Mouse (Mus musculus) embryonic facial prominence, embryonic 11.5 days (tissue): ENCODE measurements around the gene 4930407I10Rik. TPM values are rescaled to one million over a fixed set of nuclear protein-coding genes. Genes with fewer than 3 reads are reported as not detected.

Experiments used
- ATAC-seq: fragments of 200-750 bp; cut with Nextera tagmentation; replicated peaks from 2 replicates; pipeline ENCODE4 v1.8.0; 2017; ENCODE audit warnings: low read depth; ENCODE audit not compliant: insufficient number of reproducible peaks, low FRiP score, low TSS enrichment
- DNase-seq: peaks from one replicate; pipeline ENCODE4 v3.0.0-alpha.2; 2015; ENCODE audit warnings: low spot score
- H3K27ac ChIP-seq: fragments of 300-500 bp; sonication (generic); replicated peaks from 2 replicates; pipeline ENCODE4 v1.5.1; 2014; ENCODE audit warnings: mild to moderate bottlenecking, low read depth, low read length, control low read depth
- H3K27me3 ChIP-seq: fragments of 300-500 bp; sonication (generic); 2 replicates; pipeline ENCODE4 v1.6.1; 2014; ENCODE audit warnings: mild to moderate bottlenecking, low read length, moderate library complexity, mixed read lengths; ENCODE audit not compliant: control insufficient read depth, insufficient read depth
- H3K36me3 ChIP-seq: fragments of 300-500 bp; sonication (generic); replicated peaks from 2 replicates; pipeline ENCODE4 v1.6.1; 2014; ENCODE audit warnings: low read depth, mild to moderate bottlenecking, low read length, moderate library complexity, mixed read lengths; ENCODE audit not compliant: control insufficient read depth, insufficient read depth
- H3K4me1 ChIP-seq: fragments of 300-500 bp; sonication (generic); 2 replicates; pipeline ENCODE4 v1.6.1; 2014; ENCODE audit warnings: low read length, mixed read lengths; ENCODE audit not compliant: control insufficient read depth, insufficient read depth
- H3K4me2 ChIP-seq: fragments of 300-500 bp; sonication (generic); 2 replicates; pipeline ENCODE4 v1.6.1; 2014; ENCODE audit warnings: low read depth, mild to moderate bottlenecking, control low read depth, low read length, moderate library complexity
- H3K4me3 ChIP-seq: fragments of 300-500 bp; sonication (generic); 2 replicates; pipeline ENCODE4 v1.5.1; 2014; ENCODE audit warnings: low read depth, low read length, control low read depth
- H3K9ac ChIP-seq: fragments of 300-500 bp; sonication (generic); replicated peaks from 2 replicates; pipeline ENCODE4 v1.6.1; 2014; ENCODE audit warnings: mild to moderate bottlenecking, control low read depth, low read length
- H3K9me3 ChIP-seq: fragments of 300-500 bp; sonication (generic); replicated peaks from 2 replicates; pipeline ENCODE4 v1.6.1; 2016; ENCODE audit warnings: mild to moderate bottlenecking, low read length, inconsistent platforms, mixed read lengths; ENCODE audit not compliant: control insufficient read depth
- WGBS: fragments of 180-500 bp; shearing (Covaris S2); extraction: QIAGEN DNeasy Blood & Tissue Kit; methylation state at CpG from one replicate; pipeline ENCODE4 v1.1.7; 2014; 5-methylcytosine and 5-hydroxymethylcytosine counted together
- polyA plus RNA-seq: library from polyadenylated mRNA; unstranded; fragments of >200 nt; fragmentation: Nextera tagmentation; extraction: Ambion mirVana; gene quantifications from 2 replicates; pipeline ENCODE4 v1.2.1, GENCODE M21; 2014

Gene 4930407I10Rik
- polyA plus RNA-seq, 1 experiment from 2014 or later, result not detected

DNA sequence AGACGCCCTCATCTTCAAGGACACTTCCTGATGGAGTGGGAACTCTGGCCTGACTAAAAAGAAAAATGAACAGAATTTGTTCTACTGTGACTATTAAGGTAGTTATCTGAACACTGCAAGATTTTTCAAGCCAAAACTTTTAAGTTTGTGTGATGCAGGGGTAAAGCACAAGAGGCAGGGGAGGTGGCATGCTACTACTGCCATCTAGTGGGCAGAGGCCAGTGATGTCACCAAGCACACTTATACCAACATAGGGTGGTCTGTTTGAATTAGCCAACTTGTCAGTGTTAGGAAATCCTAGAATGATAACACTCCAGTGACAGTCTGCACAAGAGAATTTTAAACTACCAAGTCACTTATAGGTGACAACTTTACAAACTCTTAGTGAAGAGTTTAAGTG, 18.3 kb upstream of the 4930407I10Rik start:
- Histone ChIP-seq H3K4me1 (no peaks in the 10 kb centered on the region), H3K27me3 (no peaks in the 10 kb centered on the region), H3K27ac (no peak overlapping the region), H3K36me3 (peaks cover 12% of the 10 kb centered on the region), H3K4me3 (no peak overlapping the region), H3K9ac (no peak overlapping the region), H3K4me2 (no peak overlapping the region), H3K9me3 (no peaks in the 10 kb centered on the region)
- peak; percentile 71 for DNase-seq
- WGBS, result 100% methylated on average over 1 of the region's 1 CpGs
- no peak for ATAC-seq

DNA sequence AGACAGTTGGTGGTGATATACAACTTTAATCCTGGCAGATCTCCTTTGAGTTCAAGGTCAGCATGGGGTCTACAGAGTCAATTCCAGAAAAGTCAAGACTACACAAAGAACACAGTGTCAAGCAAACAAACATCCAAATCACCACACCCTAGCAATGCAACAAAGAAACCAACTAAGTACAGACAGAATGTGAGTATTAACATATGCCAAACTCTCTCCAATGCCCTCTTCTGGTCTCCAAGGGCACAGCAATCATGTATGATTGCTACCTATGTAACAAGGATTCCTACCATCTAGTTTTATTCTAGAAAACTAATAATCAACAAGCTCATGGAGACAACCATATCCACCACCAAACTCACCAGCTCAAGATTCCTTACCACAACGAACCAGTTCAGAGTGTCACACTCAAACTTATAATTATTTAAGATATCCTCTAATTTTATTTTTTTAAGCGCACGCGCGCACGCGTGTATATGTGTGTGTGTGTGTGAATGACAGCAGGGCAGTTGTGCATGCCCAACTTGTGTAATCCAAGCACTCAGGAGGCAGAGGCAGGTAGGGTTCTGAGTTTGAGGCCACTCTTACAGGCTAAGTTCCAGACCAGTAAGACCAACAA, 14.7 kb upstream of the 4930407I10Rik start:
- DNase-seq, result peak; percentile 25
- ATAC-seq, result no peak
- Histone ChIP-seq H3K9ac (no peak overlapping the region), H3K4me2 (no peak overlapping the region), H3K36me3 (peaks cover 8% of the 10 kb centered on the region), H3K4me1 (peaks cover 3% of the 10 kb centered on the region), H3K4me3 (no peak overlapping the region), H3K9me3 (no peaks in the 10 kb centered on the region), H3K27ac (no peak overlapping the region), H3K27me3 (no peaks in the 10 kb centered on the region)
- 95% methylated on average over 7 of the region's 7 CpGs for WGBS

DNA sequence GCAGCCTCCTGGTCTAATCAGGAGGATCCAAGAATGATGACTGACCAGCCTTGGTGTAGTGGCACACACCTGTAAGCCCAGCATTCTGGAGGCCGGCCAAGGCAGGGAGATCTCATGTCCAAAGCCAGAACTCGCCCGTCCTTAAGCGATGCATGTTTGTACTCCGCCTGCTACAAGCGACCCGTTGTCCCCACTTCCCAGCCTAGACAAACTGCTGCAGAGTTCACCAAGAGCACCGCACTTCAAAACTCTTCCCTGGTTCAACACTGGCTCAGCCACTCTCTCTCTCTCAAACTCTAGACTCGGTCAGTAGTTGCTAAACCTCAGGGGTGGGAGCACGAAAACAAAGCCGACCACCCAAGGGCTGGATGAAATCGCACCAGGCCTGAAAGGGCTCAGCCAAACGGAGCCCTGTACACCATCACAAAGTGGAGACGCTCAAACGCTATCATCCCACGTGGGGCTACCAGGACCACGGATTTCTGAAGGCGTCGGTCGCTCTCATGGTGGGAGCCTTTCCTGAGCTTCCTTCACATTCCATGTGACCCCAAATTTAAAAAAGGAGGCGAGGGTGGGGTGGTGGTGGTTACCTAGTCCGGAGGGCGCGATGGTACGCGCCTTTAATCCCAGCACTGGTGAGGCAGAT, 12.6 kb upstream of the 4930407I10Rik start:
- Histone ChIP-seq H3K9me3 (no peaks in the 10 kb centered on the region), H3K4me3 (peak overlapping the region; percentile 99), H3K9ac (peak overlapping the region; percentile 97), H3K4me2 (peak overlapping the region; percentile 94), H3K27ac (no peak overlapping the region), H3K27me3 (no peaks in the 10 kb centered on the region), H3K4me1 (peaks cover 3% of the 10 kb centered on the region), H3K36me3 (peaks cover 3% of the 10 kb centered on the region; the same call in 1 of the 2 replicates)
- no peak for ATAC-seq
- no peak for DNase-seq
- WGBS, result 4% methylated on average over 26 of the region's 26 CpGs

DNA sequence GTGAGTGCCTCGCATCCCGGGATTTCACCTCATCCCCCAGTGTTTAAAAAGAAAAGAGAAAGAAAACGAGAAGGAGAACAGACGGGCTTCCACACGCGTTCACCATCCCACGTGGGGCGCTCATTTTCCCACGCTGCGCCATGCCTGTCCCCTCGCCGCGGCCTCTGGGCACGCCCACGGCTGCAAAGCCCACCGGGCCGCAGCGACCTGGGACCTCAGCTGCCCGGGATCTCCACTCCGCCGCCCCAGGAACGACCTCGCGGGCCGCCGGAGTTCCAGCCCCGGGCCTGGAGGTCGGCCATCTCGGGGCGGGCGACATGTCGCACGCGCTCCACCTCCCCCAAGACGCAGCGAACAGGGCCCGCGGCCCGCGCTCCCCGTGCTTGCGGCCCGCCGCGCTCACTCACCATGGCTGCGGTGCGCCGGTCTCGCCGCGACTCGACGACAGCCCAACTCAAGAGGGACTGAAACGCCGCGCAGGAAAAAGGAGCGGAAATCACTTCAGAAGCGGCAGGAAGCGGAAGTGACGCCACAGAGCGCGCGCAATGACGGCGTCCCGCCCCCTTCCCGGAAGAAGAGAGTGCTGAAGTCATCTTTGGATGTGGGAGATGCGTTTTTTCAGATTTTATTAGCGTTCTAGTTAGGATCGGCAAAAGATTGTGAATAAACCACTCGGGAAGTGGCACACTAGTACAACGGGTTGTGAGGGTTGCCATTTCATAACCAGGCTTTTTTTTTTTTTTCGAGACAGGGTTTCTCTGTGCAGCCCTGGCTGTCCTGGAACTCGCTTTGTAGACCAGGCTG, 11.7 kb upstream of the 4930407I10Rik start, which contains the start of gene Snu13:
Gene Snu13, minus strand, starts transcription at position 519 of the 804 bp plus-strand sequence.
- peak; percentile 49 for ATAC-seq

DNA sequence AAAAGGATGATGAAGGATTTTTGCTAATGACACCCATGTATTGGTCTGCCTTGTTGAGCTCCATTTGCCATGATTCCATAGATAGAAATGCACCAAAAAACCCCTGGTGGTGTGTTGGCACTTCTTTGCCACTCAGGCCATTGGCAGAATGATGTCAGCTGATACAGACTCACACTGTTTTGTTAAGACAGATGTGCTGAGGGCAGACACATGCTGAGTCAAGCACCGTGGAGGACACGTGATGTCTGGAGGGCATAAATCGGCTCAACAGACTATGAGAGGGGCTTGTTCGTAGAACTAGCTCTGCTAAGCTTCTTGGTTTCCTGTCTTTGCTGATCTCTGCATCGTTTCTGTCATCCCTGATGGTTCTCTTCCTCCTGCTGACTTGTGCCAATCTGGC, 6.4 kb upstream of the 4930407I10Rik start:
- no peaks in the 10 kb centered on the region for H3K27me3 ChIP-seq
- H3K4me2 ChIP-seq, result no peak overlapping the region
- no peaks in the 10 kb centered on the region for H3K36me3 ChIP-seq
- H3K27ac ChIP-seq, result no peak overlapping the region
- H3K9me3 ChIP-seq, result no peaks in the 10 kb centered on the region
- ATAC-seq, result no peak
- H3K9ac ChIP-seq, result no peak overlapping the region
- 62% methylated on average over 5 of the region's 5 CpGs for WGBS
- DNase-seq, result no peak
- H3K4me1 ChIP-seq, result no peaks in the 10 kb centered on the region
- H3K4me3 ChIP-seq, result no peak overlapping the region

More for the DNA sequence above, 11.7 kb upstream of the 4930407I10Rik start, which contains the start of gene Snu13:
- Histone ChIP-seq H3K9me3 (no peaks in the 10 kb centered on the region), H3K4me1 (peaks cover 3% of the 10 kb centered on the region), H3K27me3 (no peaks in the 10 kb centered on the region), H3K9ac (peak within 1 kb of the TSS; percentile 97), H3K36me3 (peaks cover 3% of the 10 kb centered on the region; the same call in 1 of the 2 replicates), H3K27ac (peak within 1 kb of the TSS; percentile 83), H3K4me2 (peak within 1 kb of the TSS; percentile 94), H3K4me3 (peak within 1 kb of the TSS; percentile 99)
- WGBS, result under 1% methylated on average over 74 of the region's 74 CpGs
- peak; percentile 94 for DNase-seq

DNA sequence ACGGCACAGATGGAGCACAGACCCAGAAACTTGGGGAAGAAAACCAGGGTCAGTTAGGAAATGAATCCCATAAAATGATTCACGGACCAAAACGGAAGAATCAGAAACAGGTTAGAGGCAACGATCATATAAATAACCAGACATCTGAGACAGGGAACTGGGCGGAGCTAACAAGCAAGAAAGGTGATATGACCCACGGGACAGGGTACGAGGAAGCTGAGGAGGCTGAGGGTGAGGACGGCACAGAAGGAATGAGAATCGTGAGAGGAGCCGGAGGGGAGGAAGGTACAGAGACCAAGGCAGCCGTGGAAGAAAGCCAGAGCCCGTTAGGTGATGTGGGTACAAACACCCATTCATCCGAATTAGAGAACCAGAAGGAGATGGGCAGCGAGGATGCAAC, 5.0 kb downstream of the 4930407I10Rik start:
- Histone ChIP-seq H3K4me3 (no peak overlapping the region), H3K9me3 (no peaks in the 10 kb centered on the region), H3K27ac (no peak overlapping the region), H3K4me2 (peak overlapping the region; percentile 13; the same call in 1 of the 2 replicates), H3K27me3 (peaks cover 3% of the 10 kb centered on the region; the same call in 1 of the 2 replicates), H3K36me3 (no peaks in the 10 kb centered on the region), H3K9ac (0 out of 2 replicates have a peak overlapping the region, but pooled peaks have one; percentile 25), H3K4me1 (no peaks in the 10 kb centered on the region)
- WGBS, result 40% methylated on average over 14 of the region's 14 CpGs
- DNase-seq (peak; percentile 64), ATAC-seq (no peak)

DNA sequence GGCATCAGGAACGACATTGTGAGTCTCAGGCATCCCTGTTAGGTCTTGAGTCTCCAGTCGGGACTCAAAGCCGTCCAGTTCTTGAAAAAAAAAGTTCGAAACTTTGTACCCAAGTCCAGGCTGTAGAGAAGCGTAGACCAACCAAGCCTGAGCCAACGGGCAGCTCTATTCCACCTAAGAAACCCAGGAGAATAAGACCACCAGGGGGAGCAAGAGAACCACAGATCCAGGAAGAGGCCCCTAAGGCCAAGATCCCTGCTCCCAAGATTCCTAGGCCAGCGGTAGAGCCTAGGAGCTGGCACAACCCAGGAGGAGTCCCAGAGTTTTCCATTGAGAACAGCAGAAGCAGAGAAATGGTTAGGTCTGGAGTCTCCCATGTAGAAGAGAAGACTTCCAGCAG, 6.6 kb downstream of the 4930407I10Rik start:
- Histone ChIP-seq H3K27me3 (peaks cover 15% of the 10 kb centered on the region), H3K4me2 (no peak overlapping the region)
- 18% methylated on average over 7 of the region's 7 CpGs for WGBS

More for the DNA sequence above, 6.6 kb downstream of the 4930407I10Rik start:
- Histone ChIP-seq H3K27ac (no peak overlapping the region), H3K9me3 (no peaks in the 10 kb centered on the region), H3K9ac (no peak overlapping the region), H3K36me3 (no peaks in the 10 kb centered on the region), H3K4me3 (no peak overlapping the region), H3K4me1 (no peaks in the 10 kb centered on the region; the same call in 1 of the 2 replicates)
- ATAC-seq, result no peak
- DNase-seq, result peak; percentile 94
